Mouse (Mus musculus) yolk sac, embryonic 10.5 days (tissue): ENCODE data around the gene Arhgap1.

Source experiments
- DNase-seq: peaks from one replicate; pipeline ENCODE4 v3.0.0-alpha.2; 2017; ENCODE audit warnings: low spot score

The Arhgap1 gene

DNA sequence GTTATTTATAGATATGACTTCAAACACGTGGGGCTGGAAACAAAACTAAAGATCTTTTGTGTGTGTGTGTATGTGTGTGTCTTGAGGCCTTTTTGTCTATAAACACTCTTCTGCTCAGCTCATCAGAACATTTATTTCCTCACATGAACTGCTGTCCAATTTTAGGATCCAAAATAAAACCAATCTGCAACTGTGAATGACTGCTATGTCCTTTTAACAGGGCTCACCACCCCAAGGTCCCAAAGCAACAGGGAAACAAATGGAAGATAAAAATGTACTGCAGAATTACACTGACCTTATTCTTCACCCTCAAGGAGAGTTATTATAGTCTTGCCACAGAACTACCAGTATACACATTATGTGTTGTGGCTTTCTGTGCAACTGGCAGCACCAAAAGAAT lies 49.6 kb downstream of the Arhgap1 start:
- DNase-seq, result no peak

DNA sequence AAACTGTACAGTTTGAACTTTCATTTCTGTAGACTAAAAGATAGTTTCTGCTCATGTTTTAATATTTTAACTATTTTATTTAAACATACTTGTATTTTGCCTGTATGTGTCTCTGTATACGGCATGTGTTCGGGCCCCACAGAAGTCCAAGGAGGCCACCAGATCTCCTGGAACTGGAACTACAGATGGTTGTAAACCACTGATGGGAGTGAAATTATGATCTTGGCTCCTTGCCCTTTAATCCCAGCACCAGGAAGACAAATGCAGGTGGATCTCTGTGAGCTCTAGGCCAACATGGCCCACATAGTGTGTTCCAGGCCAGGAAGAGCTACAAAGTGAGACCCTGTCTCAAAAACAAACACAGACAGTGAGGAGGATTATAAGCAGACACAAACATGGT lies 51.7 kb downstream of the Arhgap1 start:
- DNase-seq, result no peak

DNA sequence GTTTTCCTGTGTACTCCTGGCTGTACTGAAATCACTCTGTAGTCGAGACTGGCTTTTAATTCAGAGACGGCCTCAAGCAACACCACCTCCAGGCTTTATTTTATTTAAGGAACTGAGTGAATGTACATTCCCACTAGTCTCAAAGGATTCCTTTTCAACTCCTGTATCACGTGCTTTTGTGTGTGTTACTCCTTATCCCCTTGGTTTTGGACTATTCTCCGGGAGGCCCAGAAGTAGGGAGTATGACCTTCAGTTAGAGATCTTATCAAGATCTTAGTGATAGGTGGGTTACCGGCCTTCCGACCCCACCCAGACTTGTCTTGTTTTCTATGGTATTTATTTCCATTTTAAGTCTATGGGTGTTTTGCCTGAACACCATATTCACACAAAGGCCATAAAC lies 56.1 kb downstream of the Arhgap1 start:
- DNase-seq, result no peak

GRCm38 (mm10) chr2:91706456-91706855 lies 56.8 kb downstream of the Arhgap1 start:
- no peak for DNase-seq

DNA sequence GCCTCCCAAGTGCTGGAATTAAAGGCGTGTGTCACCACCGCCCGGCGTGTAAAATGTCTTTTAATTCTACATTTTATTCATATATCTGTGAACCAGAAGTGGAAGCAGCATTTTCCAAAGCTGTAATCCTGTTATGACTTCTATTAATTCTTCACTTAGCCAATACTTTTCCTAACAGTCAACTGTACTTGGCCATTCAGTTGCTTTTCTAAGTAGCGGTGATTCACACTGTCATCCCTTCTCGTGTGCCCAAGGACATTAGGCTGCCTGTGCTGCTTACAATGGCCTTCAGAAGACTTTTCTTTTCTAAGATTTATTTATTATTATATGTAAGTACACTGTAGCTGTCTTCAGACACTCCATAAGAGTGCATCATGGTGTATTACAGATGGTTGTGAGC lies 58.7 kb downstream of the Arhgap1 start:
- DNase-seq, result no peak

DNA sequence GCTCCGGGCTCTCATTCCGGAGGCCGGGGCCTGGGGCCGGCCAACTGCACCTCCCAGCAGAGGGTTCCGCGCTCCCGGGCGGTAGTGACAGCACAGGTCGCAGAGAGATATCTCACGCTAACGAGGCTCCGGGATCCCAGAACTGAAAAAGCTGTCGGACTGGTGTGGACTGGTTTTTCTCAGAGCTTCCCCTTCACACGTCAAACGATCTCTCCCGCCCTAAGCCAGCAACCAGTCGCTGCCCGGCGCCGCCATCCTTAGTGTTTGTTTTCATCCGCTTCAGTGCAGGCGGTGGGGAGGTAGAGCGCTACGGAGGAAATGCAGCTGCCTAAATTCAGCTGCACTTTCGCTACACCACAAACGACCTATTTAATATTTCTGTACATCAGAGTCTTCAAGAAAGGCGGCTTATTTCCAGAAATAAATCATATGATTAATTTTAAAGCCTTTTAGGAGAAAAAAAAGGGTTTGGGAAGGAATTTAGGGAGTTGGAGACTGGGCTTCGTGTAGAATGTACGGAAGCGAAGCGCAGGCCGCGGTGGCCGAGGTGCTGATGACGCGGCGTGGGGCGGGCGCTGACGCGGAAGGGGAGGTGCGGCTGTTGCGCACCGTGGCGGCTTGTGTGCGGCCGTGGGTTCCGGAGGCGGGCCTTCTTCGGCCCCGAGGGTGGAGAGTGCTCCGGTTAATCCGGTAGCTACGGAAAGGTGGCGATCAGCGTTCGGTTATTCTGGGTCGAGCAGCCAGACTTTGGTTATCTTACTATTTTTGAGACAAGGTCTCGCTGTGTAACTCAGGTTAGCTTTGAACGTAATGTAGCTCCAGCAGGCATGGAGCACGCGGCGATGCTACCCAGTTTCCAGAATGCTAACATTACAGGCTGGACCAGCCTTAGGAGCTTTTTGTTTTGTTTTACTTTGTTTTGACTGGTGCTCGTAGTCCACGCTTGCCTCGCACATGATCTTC lies 60.9 kb downstream of the Arhgap1 start, which contains the start of the genes Atg13 and Harbi1:
Atg13 (minus strand) TSS at position 305 of the 963 bp plus-strand sequence.
Harbi1 (plus strand) TSS at position 581 of the 963 bp plus-strand sequence.
- peak; percentile 92 for DNase-seq

GRCm38 (mm10) chr2:91711256-91711925 lies 61.7 kb downstream of the Arhgap1 start:
- DNase-seq, result no peak

DNA sequence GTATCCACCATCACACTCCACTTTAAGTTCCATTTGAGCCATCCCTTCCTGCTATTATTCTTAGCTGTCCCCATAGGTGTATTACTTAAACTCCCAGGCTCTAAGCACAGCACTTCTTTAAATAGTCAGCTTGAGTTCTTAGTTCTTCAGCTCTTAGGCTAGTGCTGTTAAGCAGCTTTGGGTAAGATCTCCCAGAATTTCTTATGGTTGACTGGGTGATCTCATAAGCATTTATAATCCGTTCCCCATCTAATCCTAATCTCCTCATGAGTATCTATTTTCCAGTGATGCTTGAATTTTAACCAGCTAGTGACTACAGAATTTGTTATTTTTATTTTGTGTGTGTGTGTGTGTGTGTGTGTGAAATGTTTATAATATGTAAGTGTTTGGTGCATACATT lies 65.3 kb downstream of the Arhgap1 start:
- no peak for DNase-seq

GRCm38 (mm10) chr2:91718276-91718675 lies 68.6 kb downstream of the Arhgap1 start:
- peak; percentile 50 for DNase-seq
